Mouse (Mus musculus) liver, adult 2 months (tissue): ENCODE results near the gene Fam205a1.

Experiments used
- CTCF ChIP-seq: fragments of 200-500 bp; IDR thresholded peaks from 2 replicates; pipeline ENCODE4 v1.5.1; 2011; ENCODE audit warnings: low read depth, low read length, control low read depth
- POLR2A ChIP-seq: fragments of 200-500 bp; IDR thresholded peaks from 2 replicates; pipeline ENCODE4 v1.6.1; 2011; ENCODE audit warnings: low read length, control low read depth; ENCODE audit not compliant: insufficient read depth; ENCODE audit errors: extremely low read depth

GRCm38 (mm10) chr4:42898914-42899313 lies 45.2 kb upstream of the Fam205a1 start:
- TF ChIP-seq CTCF = no peak
- no peak for TF ChIP-seq POLR2A
